Mouse (Mus musculus) C2C12 (cell line): ENCODE results near the gene Pitpnm1. TPM values are rescaled to one million over a fixed set of nuclear protein-coding genes. Genes with fewer than 3 reads are reported as not detected.

Source experiments
- H3K27me3 ChIP-seq: one replicate; pipeline ENCODE4 v1.6.1; 2011; ENCODE audit not compliant: control insufficient read depth, insufficient read depth, insufficient read length
- H3K36me3 ChIP-seq: one replicate; pipeline ENCODE4 v1.6.1; 2011; ENCODE audit not compliant: control insufficient read depth, insufficient read depth
- H3K4me3 ChIP-seq: one replicate; pipeline ENCODE4 v1.5.1; 2011; ENCODE audit warnings: mild to moderate bottlenecking, control low read depth; ENCODE audit not compliant: poor library complexity, insufficient read depth, severe bottlenecking
- H3K79me2 ChIP-seq: one replicate; pipeline ENCODE4 v1.6.1; 2011; ENCODE audit not compliant: control insufficient read depth, insufficient read depth
- H3K79me3 ChIP-seq: one replicate; pipeline ENCODE4 v1.6.1; 2011; ENCODE audit warnings: low read depth, control low read depth
- H3ac ChIP-seq: one replicate; pipeline ENCODE3; 2011; ENCODE audit warnings: low read depth; ENCODE audit not compliant: control insufficient read depth, insufficient read length
- CEBPB ChIP-seq: IDR thresholded peaks from one replicate; pipeline ENCODE4 v1.6.1; 2011; ENCODE audit warnings: low read depth, mild to moderate bottlenecking, control low read depth, moderate library complexity
- CTCF ChIP-seq: IDR thresholded peaks from one replicate; pipeline ENCODE4 v1.5.1; 2011; ENCODE audit not compliant: control insufficient read depth, insufficient read depth, insufficient read length
- FOSL1 ChIP-seq: IDR thresholded peaks from one replicate; pipeline ENCODE4 v1.8.0; 2011; ENCODE audit warnings: mild to moderate bottlenecking, low read length; ENCODE audit not compliant: poor library complexity, insufficient read depth, severe bottlenecking
- MAX ChIP-seq: IDR thresholded peaks from one replicate; pipeline ENCODE4 v1.6.1; 2011; ENCODE audit warnings: mild to moderate bottlenecking, control low read depth
- MYOD1 ChIP-seq: IDR thresholded peaks from one replicate; pipeline ENCODE4 v1.6.1; 2011; ENCODE audit warnings: low read depth; ENCODE audit not compliant: control insufficient read depth, insufficient read length
- MYOG ChIP-seq: IDR thresholded peaks from one replicate; pipeline ENCODE4 v1.6.1; 2011; ENCODE audit not compliant: control insufficient read depth, insufficient read length; ENCODE audit errors: extremely low read depth
- USF1 ChIP-seq: IDR thresholded peaks from one replicate; pipeline ENCODE4 v1.6.1; 2011; ENCODE audit warnings: low read depth, mild to moderate bottlenecking, control low read depth, moderate library complexity
- long read RNA-seq, 2 experiments: library from polyadenylated mRNA; unstranded; transcript quantifications; one replicate each; pipeline ENCODE4 v2.0.0; 2019 to 2020
- polyA plus RNA-seq: library from polyadenylated mRNA; unstranded; fragments of >200 nt; fragmentation: generic; extraction: Trizol; gene quantifications from one replicate; pipeline ENCODE4 v1.2.1, GENCODE M21; 2012; ENCODE audit warnings: missing spikeins

Gene Pitpnm1
- 43.1 TPM for polyA plus RNA-seq
- long read RNA-seq, experiment 1, full-length matches to known transcripts, result 8 of 29 reads
- long read RNA-seq, experiment 1, partial matches to known transcripts, result 18 of 29 reads
- long read RNA-seq, experiment 1, other reads (novel, unspliced or antisense), result 3 of 29 reads
- long read RNA-seq, experiment 2, full-length matches to known transcripts, result 199 of 303 reads
- long read RNA-seq, experiment 2, partial matches to known transcripts, result 42 of 303 reads
- long read RNA-seq, experiment 2, other reads (novel, unspliced or antisense), result 62 of 303 reads

GRCm38 (mm10) chr19:4099837-4100717 lies at the start of gene Pitpnm1:
Gene Pitpnm1 (plus strand): TSS chr19:4099998.
- Histone ChIP-seq H3K79me3 (peaks cover 9% of the 10 kb centered on the region), H3K4me3 (peak within 1 kb of the TSS; percentile 69), H3K27me3 (no peaks in the 10 kb centered on the region), H3K79me2 (peaks cover 36% of the 10 kb centered on the region), H3K36me3 (peaks cover 31% of the 10 kb centered on the region), H3ac (peak within 1 kb of the TSS; percentile 99)
- TF ChIP-seq USF1 (no peak), MYOD1 (no peak), CTCF (no peak), FOSL1 (no peak), CEBPB (no peak), MYOG (no peak), MAX (no peak)

- Histone ChIP-seq H3K27me3 (no peaks in the 10 kb centered on the region), H3ac (no peak overlapping the region), H3K36me3 (no peaks in the 10 kb centered on the region), H3K79me3 (no peaks in the 10 kb centered on the region), H3K79me2 (no peaks in the 10 kb centered on the region), H3K4me3 (no peak overlapping the region)
- no peak for TF ChIP-seq CTCF
- TF ChIP-seq MYOG, result no peak
- no peak for TF ChIP-seq MAX
- no peak for TF ChIP-seq MYOD1
- TF ChIP-seq FOSL1, result no peak
- no peak for TF ChIP-seq USF1
- TF ChIP-seq CEBPB, result no peak
These were observed 48.8 kb upstream of the Pitpnm1 start for GRCm38 (mm10) chr19:4051016-4051415.

GRCm38 (mm10) chr19:4051741-4052515 lies 47.9 kb upstream of the Pitpnm1 start:
- no peaks in the 10 kb centered on the region for H3K36me3 ChIP-seq
- H3K4me3 ChIP-seq, result no peak overlapping the region
- no peaks in the 10 kb centered on the region for H3K79me3 ChIP-seq
- TF ChIP-seq CTCF (peak; percentile 71), MAX (no peak)
- no peaks in the 10 kb centered on the region for H3K79me2 ChIP-seq
- no peaks in the 10 kb centered on the region for H3K27me3 ChIP-seq
- H3ac ChIP-seq, result no peak overlapping the region

GRCm38 (mm10) chr19:4052516-4053030 lies 47.2 kb upstream of the Pitpnm1 start:
- Histone ChIP-seq H3K27me3 (no peaks in the 10 kb centered on the region), H3K79me3 (no peaks in the 10 kb centered on the region), H3K4me3 (no peak overlapping the region), H3K36me3 (no peaks in the 10 kb centered on the region), H3ac (no peak overlapping the region), H3K79me2 (no peaks in the 10 kb centered on the region)
- TF ChIP-seq MYOD1, result no peak
- TF ChIP-seq MAX, result no peak
- no peak for TF ChIP-seq CEBPB
- TF ChIP-seq FOSL1, result no peak
- TF ChIP-seq USF1, result no peak
- no peak for TF ChIP-seq MYOG
- no peak for TF ChIP-seq CTCF

GRCm38 (mm10) chr19:4054613-4055012 lies 45.2 kb upstream of the Pitpnm1 start:
- Histone ChIP-seq H3K79me2 (no peaks in the 10 kb centered on the region), H3K36me3 (no peaks in the 10 kb centered on the region), H3K27me3 (no peaks in the 10 kb centered on the region), H3K4me3 (no peak overlapping the region), H3K79me3 (no peaks in the 10 kb centered on the region), H3ac (no peak overlapping the region)
- TF ChIP-seq MAX (no peak), MYOD1 (no peak), USF1 (no peak)
